Mouse (Mus musculus) cerebellum, adult 2 months (tissue): ENCODE results near the gene Rab29. TPM values are rescaled to one million over a fixed set of nuclear protein-coding genes. Genes with fewer than 3 reads are reported as not detected.

Source experiments
- DNase-seq, 2 experiments: peaks; one replicate each; pipeline ENCODE4 v3.0.0; 2021
- H3K27ac ChIP-seq: fragments of 200-500 bp; 2 replicates; pipeline ENCODE4 v1.5.1; 2012; ENCODE audit warnings: low read length, control low read depth, inconsistent platforms; ENCODE audit not compliant: insufficient read depth
- H3K27me3 ChIP-seq: fragments of 200-500 bp; 2 replicates; pipeline ENCODE4 v1.6.1; 2012; ENCODE audit warnings: inconsistent platforms, mild to moderate bottlenecking, low read length, moderate library complexity; ENCODE audit not compliant: control insufficient read depth, insufficient read depth
- H3K4me1 ChIP-seq: fragments of 200-500 bp; 2 replicates; pipeline ENCODE4 v1.6.1; 2011; ENCODE audit warnings: low read length; ENCODE audit not compliant: control insufficient read depth, insufficient read depth
- H3K4me3 ChIP-seq: fragments of 200-500 bp; replicated peaks from 2 replicates; pipeline ENCODE3; 2011; ENCODE audit warnings: mild to moderate bottlenecking, low read depth, low read length, control low read depth; ENCODE audit not compliant: insufficient read depth
- CTCF ChIP-seq: fragments of 200-500 bp; IDR thresholded peaks from 2 replicates; pipeline ENCODE4 v1.5.1; 2011; ENCODE audit warnings: low read depth, mild to moderate bottlenecking, control low read depth, low read length, moderate library complexity, borderline replicate concordance; ENCODE audit not compliant: insufficient read depth
- POLR2A ChIP-seq: fragments of 200-500 bp; IDR thresholded peaks from 2 replicates; pipeline ENCODE4 v1.6.1; 2011; ENCODE audit warnings: low read length, control low read depth, borderline replicate concordance; ENCODE audit not compliant: insufficient read depth
- WGBS: fragments of 180-500 bp; shearing (Covaris S2); methylation state at CpG from one replicate; pipeline ENCODE4 v1.1.7; 2018; 5-methylcytosine and 5-hydroxymethylcytosine counted together
- polyA plus RNA-seq: library from polyadenylated mRNA; depleted of rRNA; stranded (reverse); fragments of >200 nt; gene quantifications from 2 replicates; pipeline ENCODE4 v1.2.3, GENCODE M21; 2012; rRNA removed

Rab29 gene
- polyA plus RNA-seq, 1 experiment = 11.9 TPM

GRCm38 (mm10) chr1:131922100-131922499 lies 55.1 kb downstream of the Rab29 start:
- WGBS = 96% methylated on average over 3 of the region's 3 CpGs
- TF ChIP-seq CTCF (no peak), POLR2A (no peak)
- H3K4me3 ChIP-seq = no peak overlapping the region
- DNase-seq = no peak
- no peaks in the 10 kb centered on the region for H3K4me1 ChIP-seq
- H3K27ac ChIP-seq = no peak overlapping the region
- no peaks in the 10 kb centered on the region for H3K27me3 ChIP-seq

Other genes with a start within 250 kb of the Rab29 start
- 0.10 and 0.19 TPM in 2 replicates for gene Ctse, start 228.9 kb upstream of the Rab29 start, polyA plus RNA-seq
- gene Rab7b, start 178.5 kb upstream of the Rab29 start, polyA plus RNA-seq = 4.5 and 4.8 TPM in 2 replicates
- gene Slc26a9, start 123.2 kb upstream of the Rab29 start, polyA plus RNA-seq = 0.05 TPM in 2 replicates
- gene Pm20d1, start 69.8 kb upstream of the Rab29 start, polyA plus RNA-seq = 2.1 and 2.7 TPM in 2 replicates
- 55.3 and 55.5 TPM in 2 replicates for gene Slc41a1, start 39.7 kb upstream of the Rab29 start, polyA plus RNA-seq
- gene Nucks1, start 43.3 kb downstream of the Rab29 start, polyA plus RNA-seq = 47.4 and 49.5 TPM in 2 replicates
- gene Slc45a3, start 95.7 kb downstream of the Rab29 start, polyA plus RNA-seq = 4.3 and 4.5 TPM in 2 replicates
- 17.6 and 18.6 TPM in 2 replicates for gene Elk4, start 140.4 kb downstream of the Rab29 start, polyA plus RNA-seq
- gene Mfsd4a, start 200.8 kb downstream of the Rab29 start, polyA plus RNA-seq = 42.8 and 52.9 TPM in 2 replicates